Mouse (Mus musculus) left cerebral cortex, adult 18-20 months (tissue): ENCODE results near the gene Pld5. TPM values are rescaled to one million over a fixed set of nuclear protein-coding genes. Genes with fewer than 3 reads are reported as not detected.

Experiments
- DNase-seq, 2 experiments: peaks; one replicate each; pipeline ENCODE4 v3.0.0; 2021 to 2022; ENCODE audit warnings: low spot score in 2 of 2, mixed read lengths in 1 of 2
- total RNA-seq, 2 experiments: library from RNA; stranded (reverse); gene quantifications; 2 replicates each; pipeline ENCODE4 v1.2.3; 2021

Gene Pld5
- total RNA-seq, 2 experiments from 2014 or later, result 9.5 to 10.5 TPM

DNA sequence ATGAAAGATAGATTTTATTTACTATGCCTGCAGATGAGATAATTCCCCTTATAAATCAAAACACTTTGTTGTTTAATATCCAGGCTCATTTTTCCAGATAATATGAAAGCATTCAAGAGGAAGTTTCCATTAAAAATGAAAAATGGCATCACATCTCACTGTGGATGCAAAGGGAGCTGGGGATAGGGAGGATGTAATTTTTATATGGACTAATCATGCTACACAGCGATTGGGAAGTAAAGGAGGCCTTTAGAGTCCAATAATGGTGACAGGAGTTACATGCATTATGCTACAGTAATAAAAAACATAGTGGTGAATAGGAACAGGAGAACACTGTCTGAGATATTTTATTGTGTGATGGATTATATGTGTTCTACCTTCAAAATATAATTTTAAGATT is 100.1 kb downstream of the Pld5 start:
- no peak for DNase-seq

DNA sequence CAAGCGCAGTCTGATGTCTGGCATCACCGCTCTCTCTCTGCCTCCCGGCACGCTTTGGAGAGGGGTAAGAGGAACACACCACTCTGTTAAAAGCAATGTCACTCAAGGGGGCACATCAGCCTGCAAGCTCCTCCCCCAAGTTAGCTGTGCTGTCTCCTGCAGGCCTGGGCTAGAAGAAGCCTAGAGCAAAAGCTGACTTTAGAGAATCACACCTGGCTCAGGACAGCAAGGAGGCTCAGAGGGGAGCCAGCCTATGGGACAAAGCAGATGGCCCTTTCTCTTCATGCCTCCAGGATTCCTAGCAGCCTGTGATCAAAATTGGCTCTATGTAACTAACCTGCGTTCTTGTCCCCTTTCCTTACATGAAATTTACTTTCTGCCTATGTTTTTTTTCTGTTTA is 107.3 kb downstream of the Pld5 start:
- no peak for DNase-seq

GRCm38 (mm10) chr1:176167114-176167513 is 108.0 kb downstream of the Pld5 start:
- no peak for DNase-seq

- DNase-seq, result no peak
Measured at GRCm38 (mm10) chr1:176145306-176145705, 129.8 kb downstream of the Pld5 start.

- DNase-seq, result peak; percentile 3 to 18
Measured at GRCm38 (mm10) chr1:176134379-176134778, 140.7 kb downstream of the Pld5 start.

DNA sequence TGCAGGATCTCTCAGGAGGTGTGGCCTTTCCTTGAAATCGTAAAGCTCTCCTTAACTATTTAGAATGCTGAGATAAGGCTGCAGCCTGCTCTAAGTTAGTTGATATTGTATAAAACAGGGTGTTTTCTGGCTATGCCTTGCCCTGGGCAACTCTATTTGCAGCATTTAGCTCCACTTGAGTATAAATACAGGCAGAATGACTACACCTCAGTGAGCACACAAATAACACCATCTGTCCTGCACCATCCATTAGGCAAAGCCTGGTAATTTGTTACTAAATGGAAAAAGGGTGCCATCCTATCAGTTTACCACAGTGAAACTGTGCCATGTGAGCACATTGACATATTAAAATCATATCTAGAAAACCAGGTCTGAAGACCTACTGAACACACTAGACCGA is 149.3 kb downstream of the Pld5 start:
- no peak for DNase-seq

DNA sequence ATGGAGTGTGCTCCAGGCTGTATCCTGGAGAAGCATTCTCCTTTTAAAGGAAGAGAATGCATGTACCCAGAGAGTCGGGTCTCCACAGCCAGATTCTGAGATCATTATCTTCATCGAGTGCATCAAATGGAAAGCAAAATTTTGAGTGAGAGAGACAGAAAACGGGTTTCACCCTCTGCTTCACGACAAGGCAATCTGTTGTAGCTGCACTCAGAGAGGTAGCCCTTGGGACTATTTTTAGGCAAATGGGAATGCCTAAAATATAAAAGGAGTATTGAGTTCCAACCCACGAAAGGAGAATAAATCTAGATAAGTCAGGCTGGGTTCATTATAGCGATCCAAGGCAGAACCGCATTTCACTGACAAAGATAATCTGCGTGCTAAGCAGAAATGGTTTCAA is 150.7 kb downstream of the Pld5 start:
- DNase-seq, result no peak

DNA sequence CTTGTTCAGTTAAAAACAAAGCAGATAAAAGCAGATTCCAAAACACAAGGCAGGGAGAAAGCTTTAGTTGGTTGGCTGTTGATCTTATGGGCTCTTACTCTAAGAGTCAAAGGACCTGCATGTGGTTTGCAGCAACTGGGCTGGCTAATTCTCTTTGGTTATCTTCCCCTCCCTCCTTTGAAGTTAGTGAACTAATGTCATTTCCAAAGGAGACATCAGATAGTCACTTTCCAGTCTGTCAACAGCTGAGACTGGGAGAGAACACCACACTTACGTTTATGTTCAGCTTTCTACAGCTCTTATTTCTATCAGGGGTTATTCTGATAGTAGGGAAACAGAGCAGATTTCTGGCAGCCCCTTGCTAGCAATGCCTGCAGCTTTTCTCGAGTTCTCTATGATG is 151.3 kb downstream of the Pld5 start:
- no peak for DNase-seq

- DNase-seq, result no peak
Measured at GRCm38 (mm10) chr1:176115604-176116003, 159.5 kb downstream of the Pld5 start.

DNA sequence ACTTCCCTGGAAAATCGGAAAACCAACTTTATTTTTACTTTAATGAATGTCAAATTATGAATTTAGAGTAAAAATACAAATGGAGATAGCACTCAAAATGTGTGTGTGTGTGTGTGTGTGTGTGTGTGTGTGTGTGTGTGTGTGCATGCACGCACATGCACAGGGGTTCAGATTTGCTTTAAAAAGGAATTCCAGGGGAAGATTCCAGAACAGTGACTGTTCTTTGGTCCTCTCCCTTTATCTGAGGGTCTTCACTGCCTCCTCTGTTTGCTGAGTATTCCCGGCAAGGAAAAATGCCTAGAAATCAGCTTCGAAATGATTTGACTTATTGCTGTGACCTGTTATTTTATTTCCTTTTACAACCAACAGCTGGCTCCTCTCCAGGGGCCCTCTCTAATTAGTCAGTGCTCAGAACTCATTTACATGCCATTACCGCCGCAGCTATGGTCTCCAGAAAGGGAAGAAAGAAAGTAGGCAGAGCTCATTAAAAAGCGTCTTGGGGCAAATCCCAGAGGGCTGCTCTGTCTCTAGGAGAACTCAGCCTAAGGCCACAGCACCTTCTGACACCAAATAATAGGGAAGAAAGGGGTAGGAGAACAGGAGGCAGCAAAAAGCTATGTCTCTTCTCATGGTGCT is 176.3 kb downstream of the Pld5 start:
- DNase-seq, result peak; percentile 7 to 10

DNA sequence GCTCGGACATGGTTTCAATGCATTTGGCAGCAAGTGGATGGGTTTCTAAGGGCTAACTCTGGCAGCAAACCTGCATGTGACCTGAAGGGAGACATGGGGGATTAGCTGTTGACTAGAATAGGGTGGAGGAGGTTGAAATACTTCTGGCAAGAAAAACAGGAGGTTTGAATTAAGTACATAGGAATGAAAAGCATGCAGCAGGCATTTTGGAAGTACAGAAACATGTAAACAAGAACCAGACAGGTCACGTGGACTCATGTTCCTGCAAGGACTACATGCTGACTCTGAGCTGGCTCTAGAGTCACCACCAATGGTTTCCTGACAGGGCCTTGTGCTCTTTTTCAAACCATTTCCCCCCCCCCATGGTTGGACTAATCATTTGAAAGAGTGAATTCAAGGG is 183.0 kb downstream of the Pld5 start:
- DNase-seq, result no peak

DNA sequence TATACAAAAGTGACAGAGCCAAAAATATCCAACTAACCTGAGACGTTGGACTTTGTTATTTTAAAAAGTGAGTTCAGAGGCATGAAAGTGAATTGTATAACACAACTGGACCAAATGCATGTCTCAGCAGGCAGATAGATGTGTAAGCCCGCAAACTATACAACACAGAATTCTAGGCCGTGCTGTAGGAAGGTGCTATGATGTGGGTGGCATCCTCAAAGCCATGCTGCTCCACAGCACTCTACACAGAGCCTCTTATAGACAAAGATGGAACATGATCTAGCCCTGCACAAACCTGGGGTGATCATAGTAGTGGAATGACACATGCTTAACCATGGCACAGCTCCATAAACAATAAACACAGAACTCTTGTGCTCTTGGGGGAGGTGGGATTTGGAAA is 185.7 kb downstream of the Pld5 start:
- peak in 1 of 2 experiments; percentile 29 for DNase-seq

- DNase-seq, result no peak
Measured at GRCm38 (mm10) chr1:176085952-176086648, 189.0 kb downstream of the Pld5 start.

GRCm38 (mm10) chr1:176082306-176082705 is 192.8 kb downstream of the Pld5 start:
- peak in 1 of 2 experiments; percentile 12 for DNase-seq

- no peak for DNase-seq
Measured at GRCm38 (mm10) chr1:176080969-176081368, 194.1 kb downstream of the Pld5 start.

DNA sequence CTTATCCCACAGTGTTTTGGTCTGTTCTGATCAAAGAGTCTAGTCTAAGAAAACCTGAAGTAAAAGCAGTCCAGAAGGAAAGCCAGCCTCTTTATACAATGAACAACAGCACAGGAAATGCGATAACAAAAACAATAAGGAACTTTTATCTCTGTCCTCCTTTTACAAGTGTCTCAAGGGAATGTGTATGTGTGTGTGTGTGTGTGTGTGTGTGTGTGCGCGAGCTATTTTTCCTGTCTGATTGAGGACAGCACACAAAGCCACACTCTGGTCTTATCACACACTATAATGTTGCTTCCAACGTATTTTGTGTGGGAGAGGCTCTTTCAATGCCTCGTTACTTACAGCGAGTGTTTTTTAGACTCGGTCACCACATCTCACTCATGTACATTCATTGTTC is 196.7 kb downstream of the Pld5 start:
- no peak for DNase-seq

GRCm38 (mm10) chr1:176076799-176077198 is 198.3 kb downstream of the Pld5 start:
- DNase-seq, result no peak

DNA sequence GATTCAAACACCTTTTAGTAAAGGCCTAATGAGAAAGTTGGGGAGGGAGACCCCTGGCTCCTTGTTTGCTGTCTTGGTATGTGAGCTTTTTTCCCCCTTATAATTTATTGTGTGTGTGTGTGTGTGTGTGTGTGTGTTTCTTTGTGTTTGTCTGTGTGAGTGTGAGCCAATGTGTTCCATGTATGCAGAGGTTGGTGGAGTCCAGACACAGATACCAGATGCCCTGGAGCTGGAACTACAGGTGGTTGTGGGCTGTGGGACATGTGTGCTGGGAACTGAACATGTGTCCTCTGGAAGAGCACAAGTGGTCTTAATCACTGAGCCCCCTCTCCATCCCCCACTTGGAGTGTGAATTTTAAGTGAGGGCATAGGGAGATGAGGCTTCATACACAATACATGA is 199.3 kb downstream of the Pld5 start:
- no peak for DNase-seq

- peak in 1 of 2 experiments; percentile 11 for DNase-seq
Measured at GRCm38 (mm10) chr1:176075409-176075808, 199.7 kb downstream of the Pld5 start.

DNA sequence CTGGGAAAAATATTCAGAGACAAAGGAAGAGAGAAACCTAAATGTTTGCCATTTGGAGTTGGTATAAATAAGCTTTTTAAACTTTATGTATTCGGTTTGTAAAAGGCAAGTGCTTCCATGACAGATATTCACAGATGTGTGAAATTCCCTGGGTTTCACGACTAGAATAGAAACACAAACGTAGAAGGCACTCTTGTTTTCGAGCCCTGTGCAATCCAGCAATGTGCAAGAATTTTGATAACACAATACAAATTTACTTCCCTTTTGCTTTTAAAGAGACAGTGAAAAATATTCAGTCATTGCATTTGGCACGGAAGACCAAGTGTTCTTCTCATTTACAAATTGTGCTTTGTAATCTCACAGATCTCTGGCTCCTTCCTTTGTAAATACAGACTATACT is 200.6 kb downstream of the Pld5 start:
- DNase-seq, result no peak

- DNase-seq, result no peak
Measured at GRCm38 (mm10) chr1:176065281-176065680, 209.8 kb downstream of the Pld5 start.

GRCm38 (mm10) chr1:176064471-176064870 is 210.6 kb downstream of the Pld5 start:
- DNase-seq, result no peak

- DNase-seq, result no peak
Measured at GRCm38 (mm10) chr1:176053653-176054052, 221.5 kb downstream of the Pld5 start.
